Mouse (Mus musculus) MEL (cell line): Measurements from ENCODE around the gene Slc25a43. TPM values are rescaled to one million over a fixed set of nuclear protein-coding genes. Genes with fewer than 3 reads are reported as not detected.

ENCODE experiments used
- DNase-seq: peaks from one replicate; pipeline ENCODE4 v3.0.0; 2011; ENCODE audit warnings: low read depth, low spot score
- H3K27ac ChIP-seq: 2 replicates; pipeline ENCODE4 v1.5.1; 2012; ENCODE audit warnings: low read depth, mild to moderate bottlenecking, control low read depth, low read length, moderate library complexity; ENCODE audit not compliant: control insufficient read depth
- H3K27me3 ChIP-seq, 2 experiments: fragments of 150-350 bp in 1 of 2; sonication (generic) in 1 of 2; 2 replicates each; pipeline ENCODE4 v1.6.1; 2012; ENCODE audit warnings: low read length in 2 of 2, mild to moderate bottlenecking in 2 of 2, improper control_type of control experiment in 1 of 2, moderate library complexity in 1 of 2; ENCODE audit not compliant: insufficient read depth in 2 of 2, control insufficient read depth in 1 of 2
- H3K36me3 ChIP-seq, 2 experiments: 2 replicates each; pipeline ENCODE4 v1.6.1; 2012 to 2014; ENCODE audit warnings: low read length in 2 of 2, improper control_type of control experiment in 1 of 2, inconsistent platforms in 1 of 2, mild to moderate bottlenecking in 1 of 2; ENCODE audit not compliant: insufficient read depth in 2 of 2, control insufficient read depth in 1 of 2
- H3K4me1 ChIP-seq, 2 experiments: fragments of 150-350 bp in 1 of 2; sonication (generic) in 1 of 2; 2 replicates each; pipeline ENCODE4 v1.6.1; 2012; ENCODE audit warnings: low read length in 2 of 2, improper control_type of control experiment in 1 of 2, mild to moderate bottlenecking in 1 of 2; ENCODE audit not compliant: insufficient read depth in 2 of 2, control insufficient read depth in 1 of 2
- H3K4me3 ChIP-seq, 2 experiments: fragments of 150-350 bp in 1 of 2; sonication (generic) in 1 of 2; 2 replicates each; pipeline ENCODE4 v1.5.1; 2012; ENCODE audit warnings: low read depth in 2 of 2, low read length in 2 of 2, mild to moderate bottlenecking in 2 of 2, moderate library complexity in 2 of 2, control low read depth in 1 of 2, improper control_type of control experiment in 1 of 2; ENCODE audit not compliant: control insufficient read depth in 1 of 2, insufficient read depth in 1 of 2
- H3K79me2 ChIP-seq: 2 replicates; pipeline ENCODE4 v1.6.1; 2012; ENCODE audit warnings: mild to moderate bottlenecking, low read length, moderate library complexity; ENCODE audit not compliant: control insufficient read depth, poor library complexity, insufficient read depth
- H3K9ac ChIP-seq: 2 replicates; pipeline ENCODE4 v1.6.1; 2012; ENCODE audit warnings: low read depth, mild to moderate bottlenecking, control low read depth, low read length, moderate library complexity; ENCODE audit not compliant: control insufficient read depth, poor library complexity, severe bottlenecking
- H3K9me3 ChIP-seq: fragments of 150-350 bp; sonication (generic); replicated peaks from 2 replicates; pipeline ENCODE4 v1.6.1; 2012; ENCODE audit warnings: mild to moderate bottlenecking, low read length, improper control_type of control experiment, moderate library complexity; ENCODE audit not compliant: insufficient read depth
- CTCF ChIP-seq, 3 experiments: IDR thresholded peaks in 2 of 3; conservative IDR thresholded peaks in 1 of 3; 2 replicates each; pipeline ENCODE4 v1.5.1; 2011 to 2012; ENCODE audit warnings: low read length in 3 of 3, low read depth in 2 of 3, mild to moderate bottlenecking in 2 of 3, improper control_type of control experiment in 1 of 3, inconsistent platforms in 1 of 3, mixed read lengths in 1 of 3, moderate library complexity in 1 of 3; ENCODE audit not compliant: control insufficient read depth in 1 of 3, insufficient read depth in 1 of 3, poor library complexity in 1 of 3, severe bottlenecking in 1 of 3
- EP300 ChIP-seq, 2 experiments: IDR thresholded peaks; 2 replicates each; pipeline ENCODE4 v1.6.1; 2011; ENCODE audit warnings: improper control_type of control experiment in 2 of 2, low read length in 2 of 2, low read depth in 1 of 2, mild to moderate bottlenecking in 1 of 2
- ETS1 ChIP-seq: IDR thresholded peaks from 2 replicates; pipeline ENCODE4 v1.6.1; 2012; ENCODE audit warnings: low read depth, mild to moderate bottlenecking, inconsistent platforms, low read length, improper control_type of control experiment, moderate library complexity
- GABPA ChIP-seq: IDR thresholded peaks from 2 replicates; pipeline ENCODE4 v1.6.1; 2012; ENCODE audit warnings: low read depth, mild to moderate bottlenecking, inconsistent platforms, low read length, improper control_type of control experiment, moderate library complexity
- JUND ChIP-seq: IDR thresholded peaks from 2 replicates; pipeline ENCODE4 v1.6.1; 2011; ENCODE audit warnings: low read depth, mild to moderate bottlenecking, improper control_type of control experiment, low read length
- NELFE ChIP-seq: IDR thresholded peaks from 2 replicates; pipeline ENCODE4 v1.6.1; 2011; ENCODE audit warnings: low read depth, low read length, improper control_type of control experiment
- POLR2AphosphoS2 ChIP-seq: IDR thresholded peaks from 2 replicates; pipeline ENCODE4 v1.6.1; 2011; ENCODE audit warnings: low read length, improper control_type of control experiment
- RAD21 ChIP-seq: IDR thresholded peaks from 2 replicates; pipeline ENCODE4 v1.6.1; 2011; ENCODE audit warnings: mild to moderate bottlenecking, low read depth, low read length, improper control_type of control experiment
- SMC3 ChIP-seq: IDR thresholded peaks from 2 replicates; pipeline ENCODE4 v1.6.1; 2011; ENCODE audit warnings: low read depth, low read length, improper control_type of control experiment
- polyA plus RNA-seq, 2 experiments: library from polyadenylated mRNA; stranded (reverse) in 1 of 2; unstranded in 1 of 2; fragments of >175 nt in 1 of 2; fragments of >200 nt in 1 of 2; gene quantifications; 2 replicates each; pipeline versions ENCODE4 v1.2.1 to v1.2.4; 2012; ENCODE audit warnings: low replicate concordance in 2 of 2, low read depth in 1 of 2; ENCODE audit not compliant: insufficient read length in 2 of 2, insufficient read depth in 1 of 2, missing spikeins in 1 of 2
- total RNA-seq: library from RNA; depleted of rRNA; stranded (reverse); fragments of 300-350 nt; gene quantifications from 2 replicates; pipeline ENCODE4 v1.2.3, GENCODE M21; 2012

Gene Slc25a43
- total and polyA plus RNA-seq, 3 experiments = 1.4 to 8.3 TPM; not detected in 1

- peak; percentile 46 for TF ChIP-seq NELFE
- no peak for TF ChIP-seq EP300 (IDR thresholded peaks at IDR 0.05; ENCODE audit: low read depth in 1 of 2, low read length in 2 of 2)
- TF ChIP-seq RAD21 = no peak; the same call in 1 of the 2 replicates
- TF ChIP-seq GABPA = no peak
- peak; percentile 41 to 69 (median 67) for TF ChIP-seq CTCF (IDR thresholded peaks at IDR 0.05 in 2 of 3, conservative IDR thresholded peaks at IDR 0.05 in 1 of 3; ENCODE audit: control insufficient read depth in 1 of 3, insufficient read depth in 1 of 3, low read depth in 2 of 3, low read length in 3 of 3, poor library complexity in 1 of 3, severe bottlenecking in 1 of 3)
Observed at GRCm38 (mm10) chrX:36807360-36808317, 64.2 kb downstream of the Slc25a43 start (continued).

GRCm38 (mm10) chrX:36808318-36808683, 64.8 kb downstream of the Slc25a43 start:
- H3K4me1 ChIP-seq = peaks cover 0 to 8% of the 10 kb centered on the region in 2 experiments; a peak in 2 of 4 replicates
- no peaks in the 10 kb centered on the region for H3K79me2 ChIP-seq
- H3K36me3 ChIP-seq = peaks cover 0 to 2% of the 10 kb centered on the region in 2 experiments; a peak in 2 of 4 replicates
- DNase-seq = no peak
- no peaks in the 10 kb centered on the region for H3K27me3 ChIP-seq
- no peaks in the 10 kb centered on the region for H3K9me3 ChIP-seq
- TF ChIP-seq JUND (no peak), NELFE (peak; percentile 43; the same call in 1 of the 2 replicates)
- H3K27ac ChIP-seq = peak overlapping the region; percentile 82
- H3K4me3 ChIP-seq = peak overlapping the region; percentile 17 to 40; a peak in 1 of 4 replicates
- H3K9ac ChIP-seq = peak overlapping the region; percentile 64

- DNase-seq = peak; percentile 42
- no peak overlapping the region for H3K9ac ChIP-seq
- H3K4me3 ChIP-seq = no peak overlapping the region
- TF ChIP-seq CTCF (IDR thresholded peaks at IDR 0.05 in 2 of 3, conservative IDR thresholded peaks at IDR 0.05 in 1 of 3; ENCODE audit: control insufficient read depth in 1 of 3, insufficient read depth in 1 of 3, low read depth in 2 of 3, low read length in 3 of 3, poor library complexity in 1 of 3, severe bottlenecking in 1 of 3) = peak; percentile 36 to 52 (median 38); a peak in 5 of 6 replicates
- no peak for TF ChIP-seq POLR2AphosphoS2
- peak; percentile 44 for TF ChIP-seq SMC3
- TF ChIP-seq ETS1 = no peak
- TF ChIP-seq RAD21 = peak; percentile 25
- H3K27ac ChIP-seq = no peak overlapping the region
- H3K79me2 ChIP-seq = no peaks in the 10 kb centered on the region
- no peaks in the 10 kb centered on the region for H3K9me3 ChIP-seq
- H3K4me1 ChIP-seq = peaks cover 0 to 8% of the 10 kb centered on the region in 2 experiments; a peak in 2 of 4 replicates
- H3K36me3 ChIP-seq = peaks cover 0 to 2% of the 10 kb centered on the region in 2 experiments; a peak in 2 of 4 replicates
- no peaks in the 10 kb centered on the region for H3K27me3 ChIP-seq
Observed at GRCm38 (mm10) chrX:36811377-36811776, 67.9 kb downstream of the Slc25a43 start.
